Mouse (Mus musculus): Measurements from ENCODE around the gene Adcy9.

DNA sequence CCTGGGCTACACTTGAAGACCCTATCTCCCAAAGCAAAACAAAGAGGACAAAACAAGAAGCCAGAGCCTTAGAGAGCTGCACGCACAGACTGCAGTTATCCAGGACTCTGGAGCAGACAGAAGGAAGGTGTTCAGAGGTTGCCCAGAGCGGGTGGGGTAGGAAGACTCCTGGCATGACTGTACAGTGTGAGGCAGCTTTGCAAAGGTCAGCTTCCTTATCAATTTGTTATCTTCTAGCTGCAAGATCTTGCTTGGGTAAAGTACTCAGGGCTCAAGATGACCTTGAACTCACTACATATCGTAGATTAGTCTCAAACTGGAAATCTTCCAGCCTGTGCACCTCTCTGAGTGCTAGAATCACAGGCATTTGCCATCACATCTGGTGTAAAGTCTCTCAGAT lies 156.8 kb downstream of the Adcy9 start:
- no peak for TF ChIP-seq CTCF (IDR thresholded peaks at IDR 0.05; ENCODE audit: borderline replicate concordance, insufficient read depth, low read length)
- TF ChIP-seq POLR2A (IDR thresholded peaks at IDR 0.05; ENCODE audit: low read depth, low read length): no peak

Measured in embryonic fibroblast, embryonic 13.5 days (primary cell).